Mouse (Mus musculus) CH12.LX (cell line): ENCODE measurements around the gene Ceacam19. TPM values are rescaled to one million over a fixed set of nuclear protein-coding genes. Genes with fewer than 3 reads are reported as not detected.

Experiments
- DNase-seq: peaks from one replicate; pipeline ENCODE4 v3.0.0-alpha.2; 2013; ENCODE audit errors: extremely low read depth
- H3K27ac ChIP-seq: 2 replicates; pipeline ENCODE4 v1.5.1; 2012; ENCODE audit warnings: low read depth, mild to moderate bottlenecking, control low read depth, moderate library complexity; ENCODE audit not compliant: insufficient read depth
- H3K27me3 ChIP-seq: replicated peaks from 2 replicates; pipeline ENCODE3; 2012; ENCODE audit warnings: inconsistent platforms
- H3K36me3 ChIP-seq, 2 experiments: replicated peaks in 1 of 2; 2 replicates each; pipeline versions ENCODE3 to v1.6.1; 2012; ENCODE audit warnings: inconsistent platforms in 1 of 2, low read length in 1 of 2, mild to moderate bottlenecking in 1 of 2, mixed read lengths in 1 of 2, moderate library complexity in 1 of 2; ENCODE audit not compliant: control insufficient read depth in 1 of 2, insufficient read depth in 1 of 2
- H3K4me1 ChIP-seq, 2 experiments: 2 replicates each; pipeline ENCODE4 v1.6.1; 2012; ENCODE audit warnings: inconsistent platforms in 1 of 2, moderate library complexity in 1 of 2; ENCODE audit not compliant: insufficient read depth in 2 of 2, control insufficient read depth in 1 of 2
- H3K4me2 ChIP-seq: 2 replicates; pipeline ENCODE4 v1.6.1; 2012; ENCODE audit warnings: low read depth, mild to moderate bottlenecking, control low read depth; ENCODE audit not compliant: poor library complexity, insufficient read depth, severe bottlenecking
- H3K4me3 ChIP-seq, 3 experiments: fragments of 150-350 bp in 1 of 3; sonication (generic) in 1 of 3; replicated peaks in 1 of 3; 2 replicates each; pipeline versions ENCODE3 to v1.5.1; 2011 to 2012; ENCODE audit warnings: low read depth in 2 of 3, low read length in 2 of 3, mild to moderate bottlenecking in 2 of 3, moderate library complexity in 2 of 3, control low read depth in 1 of 3, improper control_type of control experiment in 1 of 3, inconsistent platforms in 1 of 3, mixed read lengths in 1 of 3; ENCODE audit not compliant: poor library complexity in 1 of 3
- H3K79me2 ChIP-seq: replicated peaks from 2 replicates; pipeline ENCODE4 v1.6.1; 2012; ENCODE audit warnings: mild to moderate bottlenecking, moderate library complexity; ENCODE audit not compliant: control insufficient read depth, poor library complexity, insufficient read depth, severe bottlenecking; ENCODE audit errors: extremely low read depth
- H3K9ac ChIP-seq: 2 replicates; pipeline ENCODE4 v1.6.1; 2012; ENCODE audit warnings: low read depth, mild to moderate bottlenecking, control low read depth, moderate library complexity; ENCODE audit not compliant: insufficient read depth
- H3K9me3 ChIP-seq: replicated peaks from 2 replicates; pipeline ENCODE3; 2012; ENCODE audit warnings: low read length, inconsistent platforms, mixed read lengths
- BHLHE40 ChIP-seq: IDR thresholded peaks from 2 replicates; pipeline ENCODE4 v1.6.1; 2011; ENCODE audit warnings: mild to moderate bottlenecking, low read depth, low read length, improper control_type of control experiment
- CTCF ChIP-seq, 2 experiments: IDR thresholded peaks in 1 of 2; conservative IDR thresholded peaks in 1 of 2; 2 replicates each; pipeline ENCODE4 v1.5.1; 2011 to 2012; ENCODE audit warnings: low read depth in 2 of 2, low read length in 2 of 2, improper control_type of control experiment in 1 of 2, inconsistent platforms in 1 of 2, mild to moderate bottlenecking in 1 of 2, moderate library complexity in 1 of 2
- E2F4 ChIP-seq: IDR thresholded peaks from 2 replicates; pipeline ENCODE4 v1.6.1; 2011; ENCODE audit warnings: low read depth, low read length, improper control_type of control experiment; ENCODE audit not compliant: insufficient replicate concordance
- EP300 ChIP-seq: IDR thresholded peaks from 2 replicates; pipeline ENCODE4 v1.6.1; 2011; ENCODE audit warnings: low read length, improper control_type of control experiment
- ETS1 ChIP-seq: conservative IDR thresholded peaks from 2 replicates; pipeline ENCODE4 v1.6.1; 2012; ENCODE audit warnings: low read depth, mild to moderate bottlenecking, inconsistent platforms, low read length, improper control_type of control experiment, moderate library complexity
- GABPA ChIP-seq: IDR thresholded peaks from 2 replicates; pipeline ENCODE4 v1.6.1; 2012; ENCODE audit warnings: low read depth, low read length, improper control_type of control experiment, inconsistent platforms; ENCODE audit not compliant: insufficient replicate concordance
- HCFC1 ChIP-seq: IDR thresholded peaks from 2 replicates; pipeline ENCODE4 v1.6.1; 2012; ENCODE audit warnings: low read depth, mild to moderate bottlenecking, inconsistent platforms, low read length, improper control_type of control experiment
- IRF4 ChIP-seq: IDR thresholded peaks from 2 replicates; pipeline ENCODE4 v1.6.1; 2014; ENCODE audit warnings: low read depth, mild to moderate bottlenecking, inconsistent platforms, low read length, improper control_type of control experiment
- JUND ChIP-seq: conservative IDR thresholded peaks from 2 replicates; pipeline ENCODE4 v1.6.1; 2011; ENCODE audit warnings: low read depth, low read length, improper control_type of control experiment
- MAFK ChIP-seq: IDR thresholded peaks from 2 replicates; pipeline ENCODE4 v1.6.1; 2011; ENCODE audit warnings: low read length, improper control_type of control experiment; ENCODE audit not compliant: insufficient replicate concordance
- MAZ ChIP-seq: IDR thresholded peaks from 2 replicates; pipeline ENCODE4 v1.6.1; 2012; ENCODE audit warnings: low read depth, mild to moderate bottlenecking, inconsistent platforms, low read length, improper control_type of control experiment, moderate library complexity
- MEF2A ChIP-seq: IDR thresholded peaks from 2 replicates; pipeline ENCODE4 v1.6.1; 2014; ENCODE audit warnings: low read depth, mild to moderate bottlenecking, inconsistent platforms, low read length, improper control_type of control experiment, borderline replicate concordance
- NRF1 ChIP-seq: IDR thresholded peaks from 2 replicates; pipeline ENCODE4 v1.6.1; 2014; ENCODE audit warnings: low read depth, mild to moderate bottlenecking, inconsistent platforms, low read length, improper control_type of control experiment, moderate library complexity
- PAX5 ChIP-seq: IDR thresholded peaks from 2 replicates; pipeline ENCODE4 v1.6.1; 2012; ENCODE audit warnings: low read length, inconsistent platforms, mixed read lengths
- POLR2A ChIP-seq: IDR thresholded peaks from 2 replicates; pipeline ENCODE4 v1.6.1; 2011; ENCODE audit warnings: low read depth, mild to moderate bottlenecking, improper control_type of control experiment, low read length
- RAD21 ChIP-seq: IDR thresholded peaks from 2 replicates; pipeline ENCODE4 v1.6.1; 2011; ENCODE audit warnings: low read depth, mild to moderate bottlenecking, low read length, improper control_type of control experiment, moderate library complexity
- RCOR1 ChIP-seq: conservative IDR thresholded peaks from 2 replicates; pipeline ENCODE4 v1.6.1; 2012; ENCODE audit warnings: low read depth, mild to moderate bottlenecking, inconsistent platforms, low read length, improper control_type of control experiment
- SIN3A ChIP-seq: IDR thresholded peaks from 2 replicates; pipeline ENCODE4 v1.6.1; 2012; ENCODE audit warnings: low read length, improper control_type of control experiment, inconsistent platforms
- SMC3 ChIP-seq: IDR thresholded peaks from 2 replicates; pipeline ENCODE4 v1.6.1; 2011; ENCODE audit warnings: low read depth, low read length, improper control_type of control experiment
- TCF12 ChIP-seq: IDR thresholded peaks from 2 replicates; pipeline ENCODE4 v1.6.1; 2014; ENCODE audit warnings: low read depth, mild to moderate bottlenecking, inconsistent platforms, low read length, improper control_type of control experiment
- USF1 ChIP-seq: IDR thresholded peaks from 2 replicates; pipeline ENCODE4 v1.6.1; 2014; ENCODE audit warnings: low read depth, mild to moderate bottlenecking, inconsistent platforms, low read length, improper control_type of control experiment
- ZC3H11A ChIP-seq: IDR thresholded peaks from 2 replicates; pipeline ENCODE4 v1.6.1; 2012; ENCODE audit warnings: low read depth, mild to moderate bottlenecking, inconsistent platforms, low read length, improper control_type of control experiment
- ZKSCAN1 ChIP-seq: IDR thresholded peaks from 2 replicates; pipeline ENCODE4 v1.6.1; 2012; ENCODE audit warnings: low read depth, inconsistent platforms, low read length, improper control_type of control experiment, borderline replicate concordance
- ZMIZ1 ChIP-seq: IDR thresholded peaks from 2 replicates; pipeline ENCODE4 v1.6.1; 2012; ENCODE audit warnings: low read depth, mild to moderate bottlenecking, inconsistent platforms, low read length, improper control_type of control experiment
- ZNF384 ChIP-seq: IDR thresholded peaks from 2 replicates; pipeline ENCODE4 v1.6.1; 2012; ENCODE audit warnings: low read depth, low read length, improper control_type of control experiment, inconsistent platforms
- dilution Hi-C: fragments of 300-500 bp; cut with MboI; formaldehyde crosslinking; loops from 2 replicates; pipeline ENCODE4 v1.14.3; 2020; ENCODE audit warnings: low sequenced_read_pairs; ENCODE audit not compliant: extremely low pct_unique_long_range_greater_than_20kb, extremely low pct_ligation_motif_present
- in situ Hi-C: fragments of 300-500 bp; cut with MboI; formaldehyde crosslinking; loops from 3 replicates; pipeline ENCODE4 v1.14.3; 2019; ENCODE audit warnings: low sequenced_read_pairs, low pct_ligation_motif_present, low pct_unique_long_range_greater_than_20kb, mixed read lengths
- polyA plus RNA-seq: library from polyadenylated mRNA; unstranded; fragments of >175 nt; gene quantifications from 2 replicates; pipeline ENCODE4 v1.2.1, GENCODE M21; 2012; ENCODE audit warnings: low read depth; ENCODE audit not compliant: insufficient read length
- total RNA-seq, 2 experiments: library from RNA; depleted of rRNA; stranded (reverse); fragments of 300-350 nt in 1 of 2; fragments of >200 nt in 1 of 2; gene quantifications; 2 replicates each; pipeline ENCODE4 v1.2.3; 2012 to 2014

Gene Ceacam19
- total and polyA plus RNA-seq, 3 experiments: 0.08 TPM; not detected in 2

GRCm38 (mm10) chr7:19910421-19911291, 22.9 kb upstream of the Ceacam19 start:
- no peak overlapping the region for H3K27ac ChIP-seq
- H3K79me2 ChIP-seq: no peaks in the 10 kb centered on the region
- in situ Hi-C loops: loop anchor here (5.0 kb wide), 1 partner anchor 47 kb away; no protein-coding TSS in a partner anchor
- no peaks in the 10 kb centered on the region for H3K9me3 ChIP-seq
- TF ChIP-seq ZKSCAN1: no peak
- TF ChIP-seq BHLHE40: no peak
- TF ChIP-seq TCF12: no peak
- TF ChIP-seq EP300: no peak
- no peak for TF ChIP-seq MEF2A
- TF ChIP-seq ETS1: no peak
- TF ChIP-seq GABPA: no peak
- TF ChIP-seq ZNF384: no peak
- TF ChIP-seq MAZ: peak; percentile 37; the same call in 1 of the 2 replicates
- TF ChIP-seq USF1: no peak
- no peak for TF ChIP-seq IRF4
- no peak for TF ChIP-seq MAFK
- TF ChIP-seq E2F4: no peak
- peak; percentile 93 for TF ChIP-seq CTCF (conservative IDR thresholded peaks at IDR 0.05 in 1 of 2, IDR thresholded peaks at IDR 0.05 in 1 of 2; ENCODE audit: low read depth in 2 of 2, low read length in 2 of 2)
- TF ChIP-seq ZC3H11A: peak; percentile 24; the same call in 1 of the 2 replicates
- no peak for TF ChIP-seq HCFC1
- no peak for TF ChIP-seq PAX5
- no peak for TF ChIP-seq ZMIZ1
- TF ChIP-seq JUND: no peak
- TF ChIP-seq SIN3A: no peak
- peak; percentile 97 for TF ChIP-seq SMC3
- no peak for TF ChIP-seq NRF1
- TF ChIP-seq POLR2A: no peak
- TF ChIP-seq RCOR1: no peak
- TF ChIP-seq RAD21: peak; percentile 67
- H3K4me1 ChIP-seq: peaks cover 0 to 3% of the 10 kb centered on the region in 2 experiments; a peak in 1 of 4 replicates
- dilution Hi-C loops: no loop called here
- H3K4me2 ChIP-seq: no peak overlapping the region
- H3K27me3 ChIP-seq: no peaks in the 10 kb centered on the region
- H3K4me3 ChIP-seq: no peak overlapping the region
- H3K36me3 ChIP-seq: peaks cover 50 to 80% of the 10 kb centered on the region in 2 experiments
- DNase-seq: peak; percentile 70
- no peak overlapping the region for H3K9ac ChIP-seq
